Mouse (Mus musculus) liver, embryonic 16.5 days (tissue): ENCODE data around the gene Tanc1. TPM values are rescaled to one million over a fixed set of nuclear protein-coding genes. Genes with fewer than 3 reads are reported as not detected.
"Not testable (repeated sequence)": the region's sequence is repeated elsewhere in the genome, so short reads cannot be mapped to it uniquely, and the experiment has no call there.

Experiments
- ATAC-seq: fragments of 200-750 bp; cut with Nextera tagmentation; 2 replicates; pipeline ENCODE4 v1.8.0; 2017; ENCODE audit warnings: low read depth, mild to moderate bottlenecking, moderate number of reproducible peaks, moderate library complexity
- H3K27ac ChIP-seq: fragments of 300-500 bp; sonication (generic); 2 replicates; pipeline ENCODE4 v1.5.1; 2014; ENCODE audit warnings: mild to moderate bottlenecking, low read length
- H3K27me3 ChIP-seq: fragments of 300-500 bp; sonication (generic); 2 replicates; pipeline ENCODE4 v1.6.1; 2014; ENCODE audit warnings: low read depth, low read length, mixed read lengths; ENCODE audit not compliant: control insufficient read depth, insufficient read depth
- H3K36me3 ChIP-seq: fragments of 300-500 bp; sonication (generic); 2 replicates; pipeline ENCODE4 v1.6.1; 2014; ENCODE audit warnings: mild to moderate bottlenecking; ENCODE audit not compliant: control insufficient read depth, insufficient read depth
- H3K4me1 ChIP-seq: fragments of 300-500 bp; sonication (generic); 2 replicates; pipeline ENCODE4 v1.6.1; 2014; ENCODE audit warnings: low read depth, low read length, mixed read lengths; ENCODE audit not compliant: control insufficient read depth
- H3K4me2 ChIP-seq: fragments of 300-500 bp; sonication (generic); 2 replicates; pipeline ENCODE4 v1.6.1; 2014; ENCODE audit warnings: low read depth, low read length, mixed read lengths
- H3K4me3 ChIP-seq: fragments of 300-500 bp; sonication (generic); 2 replicates; pipeline ENCODE4 v1.5.1; 2014; ENCODE audit warnings: low read depth, mild to moderate bottlenecking, low read length
- H3K9ac ChIP-seq: fragments of 300-500 bp; sonication (generic); 2 replicates; pipeline ENCODE4 v1.6.1; 2014; ENCODE audit warnings: low read depth, low read length
- H3K9me3 ChIP-seq: fragments of 300-500 bp; sonication (generic); replicated peaks from 2 replicates; pipeline ENCODE4 v1.6.1; 2016; ENCODE audit warnings: low read length; ENCODE audit not compliant: control insufficient read depth
- WGBS: fragments of 180-500 bp; shearing (Covaris S2); extraction: QIAGEN DNeasy Blood & Tissue Kit; methylation state at CpG from one replicate; pipeline ENCODE4 v1.1.7; 2014; ENCODE audit not compliant: insufficient replicate concordance; 5-methylcytosine and 5-hydroxymethylcytosine counted together
- polyA plus RNA-seq: library from polyadenylated mRNA; unstranded; fragments of >200 nt; fragmentation: Nextera tagmentation; extraction: Ambion mirVana; gene quantifications from 2 replicates; pipeline ENCODE4 v1.2.1, GENCODE M21; 2015

The Tanc1 gene
- polyA plus RNA-seq: 3.5 and 3.9 TPM in 2 replicates

GRCm38 (mm10) chr2:59611831-59612732, at the start of gene Tanc1:
TSS of gene Tanc1 (plus strand) at chr2:59612042.
- H3K4me3 ChIP-seq: peak within 1 kb of the TSS; percentile 71
- under 1% methylated on average over 83 of the region's 99 CpGs for WGBS
- peak; percentile 96 for ATAC-seq
- peaks cover 36% of the 10 kb centered on the region for H3K27me3 ChIP-seq
- H3K9me3 ChIP-seq: no peaks in the 10 kb centered on the region
- H3K4me2 ChIP-seq: peak within 1 kb of the TSS; percentile 63
- H3K9ac ChIP-seq: peak within 1 kb of the TSS; percentile 61
- no peaks in the 10 kb centered on the region for H3K36me3 ChIP-seq
- peak within 1 kb of the TSS; percentile 81 for H3K27ac ChIP-seq
- no peaks in the 10 kb centered on the region for H3K4me1 ChIP-seq

DNA sequence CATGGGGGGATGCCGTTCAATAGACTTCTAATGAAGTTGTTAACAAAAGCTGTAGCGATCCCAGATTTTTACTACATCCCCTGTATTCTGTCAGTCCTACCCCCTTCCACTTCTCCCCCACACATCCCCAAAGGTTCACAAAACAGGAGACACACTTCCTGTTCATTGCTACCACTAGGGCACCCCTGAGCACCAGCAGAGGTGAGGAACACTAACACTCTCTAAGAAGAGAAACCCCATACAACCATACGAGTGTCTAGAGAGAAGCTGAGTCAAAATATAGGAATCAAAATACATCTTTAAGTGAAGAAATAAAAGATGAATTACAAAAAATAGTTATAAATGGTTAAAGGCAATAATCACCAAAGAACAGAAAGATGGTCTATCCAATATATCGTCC, 49.6 kb upstream of the Tanc1 start:
- no peaks in the 10 kb centered on the region for H3K4me1 ChIP-seq
- H3K27me3 ChIP-seq: no peaks in the 10 kb centered on the region
- no peaks in the 10 kb centered on the region for H3K9me3 ChIP-seq
- no peak overlapping the region for H3K4me2 ChIP-seq
- H3K27ac ChIP-seq: no peak overlapping the region
- no peak for ATAC-seq
- no peak overlapping the region for H3K4me3 ChIP-seq
- H3K36me3 ChIP-seq: no peaks in the 10 kb centered on the region
- H3K9ac ChIP-seq: no peak overlapping the region
- WGBS: 63% methylated on average over 4 of the region's 4 CpGs

GRCm38 (mm10) chr2:59562696-59563095, 49.1 kb upstream of the Tanc1 start:
- Histone ChIP-seq H3K27ac (no peak overlapping the region), H3K27me3 (no peaks in the 10 kb centered on the region), H3K4me2 (no peak overlapping the region), H3K4me1 (no peaks in the 10 kb centered on the region), H3K4me3 (no peak overlapping the region), H3K9me3 (no peaks in the 10 kb centered on the region), H3K9ac (no peak overlapping the region), H3K36me3 (no peaks in the 10 kb centered on the region)
- no peak for ATAC-seq
- WGBS: 57% methylated on average over 5 of the region's 5 CpGs

- H3K9ac ChIP-seq, H3K9me3 ChIP-seq, H3K4me2 ChIP-seq, H3K27ac ChIP-seq, H3K36me3 ChIP-seq, H3K4me1 ChIP-seq, H3K27me3 ChIP-seq, H3K4me3 ChIP-seq, ATAC-seq: not testable (repeated sequence)
- 70% methylated on average over 3 of the region's 10 CpGs for WGBS
Observed at GRCm38 (mm10) chr2:59564029-59564611, 47.7 kb upstream of the Tanc1 start.

GRCm38 (mm10) chr2:59564947-59565346, 46.9 kb upstream of the Tanc1 start:
- Histone ChIP-seq H3K36me3 (no peaks in the 10 kb centered on the region), H3K9me3 (no peaks in the 10 kb centered on the region), H3K27me3 (no peaks in the 10 kb centered on the region), H3K4me1 (no peaks in the 10 kb centered on the region), H3K9ac (no peak overlapping the region), H3K4me3 (no peak overlapping the region), H3K27ac (no peak overlapping the region), H3K4me2 (no peak overlapping the region)
- ATAC-seq: no peak
- 55% methylated on average over 4 of the region's 4 CpGs for WGBS

DNA sequence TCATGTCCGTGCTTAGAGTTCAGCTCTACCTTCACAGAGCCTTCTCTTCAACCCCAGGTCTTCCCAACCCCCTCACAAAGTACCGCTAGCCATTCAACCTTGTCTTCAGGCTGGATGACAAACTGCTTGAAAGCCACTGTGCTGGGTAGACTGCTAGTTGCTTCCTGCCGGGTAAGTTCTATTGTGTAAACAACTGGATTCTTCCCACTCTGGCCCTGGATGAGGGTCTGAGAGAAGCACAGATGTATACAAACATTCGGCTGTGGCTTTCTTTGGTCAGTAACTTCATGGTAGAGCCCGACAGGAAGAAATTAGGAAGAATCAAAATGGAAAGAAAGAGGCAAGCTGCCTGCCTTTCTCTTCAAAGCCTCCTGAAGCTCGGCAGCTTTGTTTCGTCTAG, 30.9 kb upstream of the Tanc1 start:
- 23% methylated on average over 7 of the region's 7 CpGs for WGBS
- ATAC-seq: no peak
- H3K4me3 ChIP-seq: no peak overlapping the region
- no peak overlapping the region for H3K9ac ChIP-seq
- no peaks in the 10 kb centered on the region for H3K27me3 ChIP-seq
- no peak overlapping the region for H3K4me2 ChIP-seq
- H3K36me3 ChIP-seq: no peaks in the 10 kb centered on the region
- no peak overlapping the region for H3K27ac ChIP-seq
- H3K9me3 ChIP-seq: no peaks in the 10 kb centered on the region; the same call in 1 of the 2 replicates
- no peaks in the 10 kb centered on the region for H3K4me1 ChIP-seq

DNA sequence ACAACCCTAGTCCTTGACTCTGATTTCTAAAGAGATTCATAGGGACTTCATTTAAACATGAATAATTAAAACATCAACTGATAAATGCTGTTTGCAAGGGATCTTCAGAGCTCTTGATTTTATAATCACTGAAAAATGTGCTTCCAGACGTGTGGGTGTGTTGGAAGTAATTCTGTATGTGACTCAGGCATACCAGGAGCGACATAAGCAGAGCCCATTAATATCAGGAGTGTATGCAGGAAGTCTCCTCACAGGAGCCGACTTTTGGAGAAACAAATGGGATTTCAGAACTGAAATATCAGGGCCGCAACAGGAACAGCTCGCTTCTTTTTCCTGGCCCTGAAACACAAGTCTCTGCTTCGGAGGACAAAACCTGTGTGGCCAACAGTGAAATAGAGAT, 27.9 kb upstream of the Tanc1 start:
- no peak overlapping the region for H3K27ac ChIP-seq
- no peaks in the 10 kb centered on the region for H3K27me3 ChIP-seq
- WGBS: 67% methylated on average over 6 of the region's 6 CpGs
- no peak overlapping the region for H3K4me2 ChIP-seq
- H3K36me3 ChIP-seq: no peaks in the 10 kb centered on the region
- H3K4me3 ChIP-seq: no peak overlapping the region
- H3K9ac ChIP-seq: no peak overlapping the region
- H3K4me1 ChIP-seq: no peaks in the 10 kb centered on the region
- ATAC-seq: no peak
- H3K9me3 ChIP-seq: no peaks in the 10 kb centered on the region; the same call in 1 of the 2 replicates

GRCm38 (mm10) chr2:59587387-59588095, 24.3 kb upstream of the Tanc1 start:
- no peak for ATAC-seq
- Histone ChIP-seq H3K27me3 (no peaks in the 10 kb centered on the region), H3K9ac (no peak overlapping the region), H3K36me3 (no peaks in the 10 kb centered on the region), H3K9me3 (no peaks in the 10 kb centered on the region; the same call in 1 of the 2 replicates), H3K27ac (no peak overlapping the region), H3K4me2 (no peak overlapping the region), H3K4me3 (no peak overlapping the region), H3K4me1 (no peaks in the 10 kb centered on the region)
- 58% methylated on average over 10 of the region's 10 CpGs for WGBS

DNA sequence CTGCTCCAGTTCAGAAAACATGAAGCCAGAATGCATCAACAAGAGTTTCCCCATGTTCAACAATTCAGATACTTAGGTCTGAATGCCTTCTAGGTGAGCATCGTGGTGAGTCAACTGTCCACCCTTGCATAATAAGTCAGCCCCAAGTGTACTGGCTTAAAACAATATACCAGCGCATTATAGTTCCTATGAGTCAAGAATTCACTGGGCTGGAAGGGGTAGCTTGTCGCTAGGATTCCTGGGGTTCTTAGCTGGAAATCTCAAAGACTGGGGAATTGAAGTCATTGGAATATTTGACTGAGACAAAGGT, 23.8 kb upstream of the Tanc1 start:
- Histone ChIP-seq H3K27ac (no peak overlapping the region), H3K36me3 (no peaks in the 10 kb centered on the region), H3K27me3 (no peaks in the 10 kb centered on the region), H3K4me2 (no peak overlapping the region), H3K4me1 (no peaks in the 10 kb centered on the region), H3K4me3 (no peak overlapping the region), H3K9me3 (no peaks in the 10 kb centered on the region; the same call in 1 of the 2 replicates), H3K9ac (no peak overlapping the region)
- ATAC-seq: no peak
- WGBS: 65% methylated on average over 3 of the region's 3 CpGs
